Mouse (Mus musculus) limb, embryonic 11.5 days (tissue): ENCODE results near the gene Tm9sf2. TPM values are rescaled to one million over a fixed set of nuclear protein-coding genes. Genes with fewer than 3 reads are reported as not detected.
A peak's percentile ranks its signal among the peaks of the same experiment; 100 is the strongest.

Experiments used
- ATAC-seq: fragments of 200-750 bp; cut with Nextera tagmentation; 2 replicates; pipeline ENCODE4 v1.8.0; 2017; ENCODE audit warnings: low read depth; ENCODE audit not compliant: insufficient number of reproducible peaks, low FRiP score, low TSS enrichment
- DNase-seq: peaks from one replicate; pipeline ENCODE4 v3.0.0-alpha.2; 2015; ENCODE audit warnings: low spot score
- H3K27ac ChIP-seq: fragments of 300-500 bp; sonication (generic); replicated peaks from 2 replicates; pipeline ENCODE4 v1.5.1; 2014; ENCODE audit warnings: low read depth, mild to moderate bottlenecking, low read length
- H3K27me3 ChIP-seq: fragments of 300-500 bp; sonication (generic); 2 replicates; pipeline ENCODE4 v1.6.1; 2014; ENCODE audit warnings: mild to moderate bottlenecking, low read length, mixed read lengths; ENCODE audit not compliant: control insufficient read depth, insufficient read depth
- H3K36me3 ChIP-seq: fragments of 300-500 bp; sonication (generic); 2 replicates; pipeline ENCODE4 v1.6.1; 2014; ENCODE audit warnings: mild to moderate bottlenecking, low read length, moderate library complexity, mixed read lengths; ENCODE audit not compliant: control insufficient read depth, insufficient read depth
- H3K4me1 ChIP-seq: fragments of 300-500 bp; sonication (generic); 2 replicates; pipeline ENCODE4 v1.6.1; 2014; ENCODE audit warnings: low read length, mixed read lengths; ENCODE audit not compliant: control insufficient read depth, insufficient read depth
- H3K4me2 ChIP-seq: fragments of 300-500 bp; sonication (generic); 2 replicates; pipeline ENCODE4 v1.6.1; 2014; ENCODE audit warnings: low read depth, mild to moderate bottlenecking, moderate library complexity; ENCODE audit not compliant: severe bottlenecking
- H3K4me3 ChIP-seq: fragments of 300-500 bp; sonication (generic); 2 replicates; pipeline ENCODE4 v1.5.1; 2014; ENCODE audit warnings: low read depth, low read length
- H3K9ac ChIP-seq: fragments of 300-500 bp; sonication (generic); 2 replicates; pipeline ENCODE4 v1.6.1; 2014; ENCODE audit warnings: mild to moderate bottlenecking, low read length
- H3K9me3 ChIP-seq: fragments of 300-500 bp; sonication (generic); 2 replicates; pipeline ENCODE4 v1.6.1; 2016; ENCODE audit warnings: low read length; ENCODE audit not compliant: control insufficient read depth
- WGBS: fragments of 180-500 bp; shearing (Covaris S2); extraction: QIAGEN DNeasy Blood & Tissue Kit; methylation state at CpG from one replicate; pipeline ENCODE4 v1.1.7; 2014; 5-methylcytosine and 5-hydroxymethylcytosine counted together
- polyA plus RNA-seq: library from polyadenylated mRNA; unstranded; fragments of >200 nt; fragmentation: Nextera tagmentation; extraction: Ambion mirVana; gene quantifications from 2 replicates; pipeline ENCODE4 v1.2.1, GENCODE M21; 2014

The Tm9sf2 gene
- polyA plus RNA-seq, 1 experiment from 2014 or later: 119 TPM

GRCm38 (mm10) chr14:122168912-122169311, 62.1 kb downstream of the Tm9sf2 start:
- H3K4me2 ChIP-seq: no peak overlapping the region
- H3K9me3 ChIP-seq: no peaks in the 10 kb centered on the region
- H3K36me3 ChIP-seq: no peaks in the 10 kb centered on the region
- H3K27me3 ChIP-seq: no peaks in the 10 kb centered on the region
- H3K9ac ChIP-seq: no peak overlapping the region
- no peak for DNase-seq
- WGBS: 93% methylated on average over 7 of the region's 7 CpGs
- H3K4me3 ChIP-seq: no peak overlapping the region
- no peaks in the 10 kb centered on the region for H3K4me1 ChIP-seq
- H3K27ac ChIP-seq: no peak overlapping the region
- ATAC-seq: no peak

GRCm38 (mm10) chr14:122170202-122170781, 63.5 kb downstream of the Tm9sf2 start:
- no peaks in the 10 kb centered on the region for H3K36me3 ChIP-seq
- no peak overlapping the region for H3K9ac ChIP-seq
- WGBS: 84% methylated on average over 7 of the region's 7 CpGs
- H3K27ac ChIP-seq: no peak overlapping the region
- DNase-seq (no peak), ATAC-seq (no peak)
- no peaks in the 10 kb centered on the region for H3K9me3 ChIP-seq
- H3K4me3 ChIP-seq: no peak overlapping the region
- no peak overlapping the region for H3K4me2 ChIP-seq
- H3K27me3 ChIP-seq: no peaks in the 10 kb centered on the region
- H3K4me1 ChIP-seq: no peaks in the 10 kb centered on the region

DNA sequence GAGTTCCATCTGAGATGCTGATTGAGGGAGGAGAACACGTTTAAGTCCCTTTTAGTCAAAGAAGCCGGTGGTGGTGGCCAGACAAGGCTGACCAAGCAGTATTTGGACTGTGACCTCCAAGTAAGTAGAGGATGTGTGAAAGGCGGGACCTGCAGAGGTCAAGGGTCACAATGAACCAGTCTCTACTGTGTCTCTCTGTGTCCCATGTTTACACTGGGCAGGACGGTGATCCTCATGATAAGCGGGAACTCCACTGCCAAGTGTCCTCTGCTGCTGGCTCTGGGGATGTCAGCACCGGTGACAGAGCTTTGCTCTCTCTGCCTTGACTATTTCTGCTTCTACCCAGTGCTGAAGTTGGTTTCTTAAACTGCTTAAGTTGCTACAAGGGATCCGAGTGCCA, 64.2 kb downstream of the Tm9sf2 start:
- H3K4me1 ChIP-seq: no peaks in the 10 kb centered on the region
- DNase-seq (no peak), ATAC-seq (no peak)
- no peaks in the 10 kb centered on the region for H3K27me3 ChIP-seq
- H3K27ac ChIP-seq: no peak overlapping the region
- 85% methylated on average over 7 of the region's 7 CpGs for WGBS
- no peaks in the 10 kb centered on the region for H3K9me3 ChIP-seq
- H3K9ac ChIP-seq: no peak overlapping the region
- H3K4me3 ChIP-seq: no peak overlapping the region
- no peaks in the 10 kb centered on the region for H3K36me3 ChIP-seq
- H3K4me2 ChIP-seq: no peak overlapping the region

DNA sequence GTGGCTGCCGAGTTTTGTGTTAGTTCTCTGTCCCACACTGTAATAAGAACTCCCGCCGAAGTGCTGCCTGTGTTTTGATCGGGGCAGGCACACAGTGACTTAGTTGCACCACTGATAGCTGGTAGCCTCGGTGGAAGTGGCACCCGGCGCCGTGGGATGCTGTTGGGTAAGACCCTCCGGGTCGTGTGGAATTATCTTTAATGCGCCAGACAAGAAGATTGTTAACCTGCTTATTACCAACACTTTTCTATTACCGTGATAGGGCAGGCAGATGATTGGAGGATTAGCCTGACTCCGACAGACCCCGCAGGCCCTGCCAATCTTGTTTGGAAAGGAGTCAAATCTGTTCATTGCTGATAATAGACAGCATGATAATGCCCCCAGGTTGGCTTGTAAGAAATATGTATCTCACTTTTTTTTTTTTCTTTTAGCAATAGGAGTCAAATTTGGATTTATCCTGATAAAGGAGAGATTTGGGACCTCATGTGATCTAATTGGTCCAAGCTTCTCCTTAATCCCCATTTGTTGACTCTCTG, 69.5 kb downstream of the Tm9sf2 start:
- no peaks in the 10 kb centered on the region for H3K9me3 ChIP-seq
- H3K36me3 ChIP-seq: no peaks in the 10 kb centered on the region
- H3K4me2 ChIP-seq: no peak overlapping the region
- no peaks in the 10 kb centered on the region for H3K27me3 ChIP-seq
- DNase-seq: no peak
- no peak overlapping the region for H3K27ac ChIP-seq
- no peak overlapping the region for H3K4me3 ChIP-seq
- ATAC-seq: no peak
- H3K9ac ChIP-seq: no peak overlapping the region
- H3K4me1 ChIP-seq: 0 out of 2 replicates have a peak, but pooled peaks cover 3% of the 10 kb centered on the region
- 88% methylated on average over 14 of the region's 14 CpGs for WGBS

DNA sequence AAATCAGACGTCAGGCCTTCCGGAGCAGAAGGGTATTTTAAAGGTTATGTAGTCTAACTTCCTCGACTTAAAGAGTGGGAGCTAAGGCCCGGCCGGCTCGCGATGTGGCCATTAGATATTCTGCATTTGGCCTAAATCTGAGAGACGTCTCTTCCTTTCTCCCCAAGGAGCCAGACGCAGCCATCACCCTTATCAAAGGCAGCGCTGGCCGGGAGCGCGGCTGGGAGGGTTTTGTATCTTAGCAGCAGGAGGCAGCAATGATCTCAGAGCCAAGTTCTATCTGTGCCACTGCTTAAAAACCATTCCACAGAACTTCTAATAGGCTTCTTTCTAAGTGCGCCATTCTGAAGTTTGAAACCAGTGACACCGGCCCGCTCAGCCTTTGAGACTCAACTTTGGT, 72.4 kb downstream of the Tm9sf2 start:
- Histone ChIP-seq H3K4me3 (no peak overlapping the region), H3K27me3 (no peaks in the 10 kb centered on the region), H3K36me3 (no peaks in the 10 kb centered on the region), H3K9ac (no peak overlapping the region), H3K4me1 (0 out of 2 replicates have a peak, but pooled peaks cover 3% of the 10 kb centered on the region), H3K27ac (no peak overlapping the region), H3K4me2 (no peak overlapping the region), H3K9me3 (no peaks in the 10 kb centered on the region)
- no peak for ATAC-seq
- DNase-seq: no peak
- 75% methylated on average over 16 of the region's 16 CpGs for WGBS

DNA sequence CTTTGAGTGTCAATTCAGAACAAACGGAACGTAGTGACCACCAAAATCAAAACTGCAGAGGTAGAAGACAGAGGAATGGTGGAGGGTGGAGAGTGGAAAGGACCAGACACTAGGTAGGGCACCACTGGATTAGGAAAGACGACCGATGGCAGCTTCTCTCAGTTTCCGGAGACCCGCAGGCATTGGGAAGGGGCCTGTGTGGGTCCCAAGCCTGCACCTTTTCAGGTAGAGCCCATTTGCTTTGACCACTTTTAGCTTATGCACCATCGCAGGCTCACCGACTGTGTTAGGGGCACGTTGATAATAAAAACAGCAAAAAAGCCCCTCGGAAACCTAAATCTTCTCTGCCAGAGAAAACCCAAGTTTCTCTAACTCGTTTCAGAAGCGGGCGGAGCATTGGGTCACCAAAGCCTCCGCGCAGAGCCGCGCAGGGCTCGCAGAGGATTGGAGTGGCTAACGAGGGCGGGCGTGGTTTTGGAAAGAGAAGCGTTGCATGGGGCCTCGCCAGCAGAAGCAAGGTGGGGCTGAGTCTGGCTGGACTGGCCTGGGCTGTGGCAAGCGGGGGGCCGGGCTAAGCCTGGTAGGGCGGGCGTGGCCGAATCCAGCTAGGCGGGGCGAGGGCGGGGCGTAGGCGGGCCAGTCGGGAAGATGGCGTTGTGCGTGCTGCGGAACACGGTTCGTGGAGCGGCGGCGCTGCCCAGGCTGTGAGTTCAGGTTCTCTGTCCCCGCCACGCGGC, 74.4 kb downstream of the Tm9sf2 start, which contains the start of gene Clybl:
Gene Clybl (plus strand): TSS at position 627 of the 737 bp plus-strand sequence.
- Histone ChIP-seq H3K4me3 (peak within 1 kb of the TSS; percentile 63), H3K27me3 (no peaks in the 10 kb centered on the region), H3K4me1 (0 out of 2 replicates have a peak, but pooled peaks cover 3% of the 10 kb centered on the region), H3K9ac (peak within 1 kb of the TSS; percentile 71), H3K9me3 (no peaks in the 10 kb centered on the region), H3K36me3 (no peaks in the 10 kb centered on the region), H3K4me2 (peak within 1 kb of the TSS; percentile 61), H3K27ac (peak within 1 kb of the TSS; percentile 36; the same call in 1 of the 2 replicates)
- WGBS: 3% methylated on average over 45 of the region's 45 CpGs
- DNase-seq (peak; percentile 98), ATAC-seq (peak; percentile 99)

GRCm38 (mm10) chr14:122181815-122182157, 74.9 kb downstream of the Tm9sf2 start:
- WGBS: 1% methylated on average over 12 of the region's 12 CpGs
- no peaks in the 10 kb centered on the region for H3K9me3 ChIP-seq
- no peaks in the 10 kb centered on the region for H3K36me3 ChIP-seq
- 0 out of 2 replicates have a peak, but pooled peaks cover 3% of the 10 kb centered on the region for H3K4me1 ChIP-seq
- DNase-seq (no peak), ATAC-seq (peak; percentile 72; the same call in 1 of the 2 replicates)
- no peaks in the 10 kb centered on the region for H3K27me3 ChIP-seq
- H3K9ac ChIP-seq: peak overlapping the region; percentile 71
- 0 out of 2 replicates have a peak overlapping the region, but pooled peaks have one; percentile 36 for H3K27ac ChIP-seq
- peak overlapping the region; percentile 61 for H3K4me2 ChIP-seq
- H3K4me3 ChIP-seq: peak overlapping the region; percentile 63

- Histone ChIP-seq H3K27me3 (no peaks in the 10 kb centered on the region), H3K36me3 (no peaks in the 10 kb centered on the region), H3K4me1 (0 out of 2 replicates have a peak, but pooled peaks cover 3% of the 10 kb centered on the region), H3K27ac (no peak overlapping the region), H3K4me3 (no peak overlapping the region; the same call in 1 of the 2 replicates), H3K9ac (no peak overlapping the region), H3K9me3 (no peaks in the 10 kb centered on the region), H3K4me2 (no peak overlapping the region; the same call in 1 of the 2 replicates)
- DNase-seq: no peak
- 78% methylated on average over 6 of the region's 6 CpGs for WGBS
- ATAC-seq: no peak
Measured at GRCm38 (mm10) chr14:122182220-122182619, 75.4 kb downstream of the Tm9sf2 start.
